Comparison of ENCODE assay signal across 8 mouse cellular contexts in genomic region chr5:72916851-72917250, GRCm38 (mm10). TPM values are rescaled to one million over a fixed set of nuclear protein-coding genes. Genes with fewer than 3 reads are reported as not detected.
A peak's percentile ranks its signal among the peaks of the same experiment; 100 is the strongest.
DNase-seq lines count a peak whose midpoint lies in the region; ATAC-seq and TF ChIP-seq lines count a peak whose summit lies in the region.
"Had no signal": no experiment of that assay in that cellular context is flagged by ENCODE, and none has a peak within 500 bp of the region (broad histone marks: within the 10 kb centered on the region; RNA-seq: fewer than 3 reads in every experiment).

No protein-coding gene starts in this region.

- H3K4me2 ChIP-seq in lung, embryonic 15.5 days, result peak overlapping the region; percentile 82
- H3K4me2 ChIP-seq in forebrain, embryonic 12.5 days, result peak overlapping the region; percentile 56
- peak overlapping the region; percentile 69 for H3K4me2 ChIP-seq in intestine, embryonic 16.5 days (ENCODE audit: low read depth, low read length)

- DNase-seq in lung, postnatal 36 days, result no peak
- DNase-seq in layer of hippocampus, postnatal 36 days, result no peak
- DNase-seq in cerebellum, adult 11 months, result no peak
- DNase-seq: kidney, postnatal 4 days had no signal

- H3K9me3 ChIP-seq in lung, embryonic 15.5 days, result no peaks in the 10 kb centered on the region
- no peaks in the 10 kb centered on the region for H3K9me3 ChIP-seq in forebrain, embryonic 12.5 days
- no peaks in the 10 kb centered on the region for H3K9me3 ChIP-seq in intestine, embryonic 16.5 days (ENCODE audit: control insufficient read depth, low read length)

- no peaks in the 10 kb centered on the region for H3K36me3 ChIP-seq in lung, embryonic 15.5 days
- peaks cover 7% of the 10 kb centered on the region for H3K36me3 ChIP-seq in forebrain, embryonic 12.5 days (replicated peaks)
- H3K36me3 ChIP-seq in intestine, embryonic 16.5 days (ENCODE audit: control insufficient read depth, insufficient read depth, low read length), result no peaks in the 10 kb centered on the region
- no peaks in the 10 kb centered on the region for H3K36me3 ChIP-seq in small intestine, adult 2 months (ENCODE audit: control insufficient read depth, insufficient read depth, low read length)

- WGBS in lung, embryonic 15.5 days, result 28% methylated on average over 1 of the region's 1 CpGs
- 54% methylated on average over 1 of the region's 1 CpGs for WGBS in forebrain, embryonic 12.5 days
- 20% methylated on average over 1 of the region's 1 CpGs for WGBS in intestine, embryonic 16.5 days
- WGBS in small intestine, adult 2 months, result 3% methylated on average over 1 of the region's 1 CpGs

- no peak for TF ChIP-seq CTCF in small intestine, adult 2 months (IDR thresholded peaks at IDR 0.05; ENCODE audit: extremely low read depth, insufficient read length, insufficient replicate concordance, low read depth, low read length)

- no peak overlapping the region for H3K9ac ChIP-seq in lung, embryonic 15.5 days
- peak overlapping the region; percentile 96 for H3K9ac ChIP-seq in forebrain, embryonic 12.5 days
- peak overlapping the region; percentile 99; the same call in 1 of the 2 replicates for H3K9ac ChIP-seq in intestine, embryonic 16.5 days (ENCODE audit: low read depth, low read length)

- peaks cover 33% of the 10 kb centered on the region for H3K4me1 ChIP-seq in lung, embryonic 15.5 days
- peaks cover 29% of the 10 kb centered on the region for H3K4me1 ChIP-seq in forebrain, embryonic 12.5 days
- peaks cover 24% of the 10 kb centered on the region for H3K4me1 ChIP-seq in intestine, embryonic 16.5 days (ENCODE audit: control insufficient read depth, insufficient read depth, low read length)
- H3K4me1 ChIP-seq in small intestine, adult 2 months (ENCODE audit: control insufficient read depth, insufficient read depth, insufficient read length, low read length), result peaks cover 6% of the 10 kb centered on the region; the same call in 1 of the 2 replicates

- no peaks in the 10 kb centered on the region for H3K27me3 ChIP-seq in lung, embryonic 15.5 days
- no peaks in the 10 kb centered on the region for H3K27me3 ChIP-seq in forebrain, embryonic 12.5 days
- no peaks in the 10 kb centered on the region for H3K27me3 ChIP-seq in intestine, embryonic 16.5 days (replicated peaks; ENCODE audit: control insufficient read depth, insufficient read depth, low read length)
- H3K27me3 ChIP-seq in small intestine, adult 2 months (ENCODE audit: control insufficient read depth, insufficient read depth, low read length), result no peaks in the 10 kb centered on the region

- no peak for ATAC-seq in lung, embryonic 15.5 days (ENCODE audit: borderline replicate concordance, extremely low read depth, low FRiP score, low TSS enrichment)
- ATAC-seq in forebrain, embryonic 12.5 days (ENCODE audit: low FRiP score), result no peak
- ATAC-seq in intestine, embryonic 16.5 days, result no peak

- H3K27ac ChIP-seq in lung, embryonic 15.5 days, result no peak overlapping the region
- no peak overlapping the region for H3K27ac ChIP-seq in forebrain, embryonic 12.5 days
- no peak overlapping the region; the same call in 1 of the 2 replicates for H3K27ac ChIP-seq in intestine, embryonic 16.5 days (ENCODE audit: low read length)
- peak overlapping the region; percentile 24; the same call in 1 of the 2 replicates for H3K27ac ChIP-seq in small intestine, adult 2 months (ENCODE audit: insufficient read depth, low read depth, low read length)

- H3K4me3 ChIP-seq in lung, embryonic 15.5 days, result no peak overlapping the region
- H3K4me3 ChIP-seq in forebrain, embryonic 12.5 days (replicated peaks), result no peak overlapping the region
- H3K4me3 ChIP-seq in intestine, embryonic 16.5 days (ENCODE audit: low read length), result 0 out of 2 replicates have a peak overlapping the region, but pooled peaks have one; percentile 2
- H3K4me3 ChIP-seq in small intestine, adult 2 months (ENCODE audit: low read depth, low read length), result no peak overlapping the region

- TF ChIP-seq POLR2A in small intestine, adult 2 months (IDR thresholded peaks at IDR 0.05; ENCODE audit: low read depth, low read length), result no peak

RNA-seq across cellular contexts. Expression of gene Slain2, which starts 2.7 kb away (rescaled TPM):
- polyA plus RNA-seq in lung, embryonic 15.5 days (2015; fragmentation: Nextera tagmentation; extraction: Ambion mirVana), result 14.4 and 15.8 TPM in 2 replicates
- polyA plus RNA-seq in forebrain, embryonic 12.5 days (2016; fragmentation: Nextera tagmentation; extraction: Ambion mirVana), result 22.4 and 25.6 TPM in 2 replicates
- polyA plus RNA-seq in intestine, embryonic 16.5 days (2015; fragmentation: Nextera tagmentation; extraction: Ambion mirVana), result 7.8 and 9.1 TPM in 2 replicates
- 9.1 and 16.9 TPM in 2 replicates for polyA plus RNA-seq in small intestine, adult 2 months (2012; rRNA removed)
- total RNA-seq in layer of hippocampus, postnatal 36 days (2021), result 10 to 100 TPM; 21.0 to 24.6 TPM

RNA-seq across cellular contexts. Expression of gene Tec, which starts 48.6 kb away (rescaled TPM):
- polyA plus RNA-seq in lung, embryonic 15.5 days (2015; fragmentation: Nextera tagmentation; extraction: Ambion mirVana), result 4.4 and 4.6 TPM in 2 replicates
- polyA plus RNA-seq in forebrain, embryonic 12.5 days (2016; fragmentation: Nextera tagmentation; extraction: Ambion mirVana), result 3.1 and 3.4 TPM in 2 replicates
- polyA plus RNA-seq in intestine, embryonic 16.5 days (2015; fragmentation: Nextera tagmentation; extraction: Ambion mirVana), result 14.9 and 15.0 TPM in 2 replicates
- polyA plus RNA-seq in small intestine, adult 2 months (2012; rRNA removed), result 0.85 and 7.1 TPM in 2 replicates
- 1 to 10 TPM; 1.8 to 2.0 TPM for total RNA-seq in layer of hippocampus, postnatal 36 days (2021)

RNA-seq across cellular contexts. Expression of gene Gm10135, which starts 57.7 kb away (rescaled TPM):
- not detected in 2 replicates for polyA plus RNA-seq in lung, embryonic 15.5 days (2015; fragmentation: Nextera tagmentation; extraction: Ambion mirVana)
- not detected in 2 replicates for polyA plus RNA-seq in forebrain, embryonic 12.5 days (2016; fragmentation: Nextera tagmentation; extraction: Ambion mirVana)
- polyA plus RNA-seq in intestine, embryonic 16.5 days (2015; fragmentation: Nextera tagmentation; extraction: Ambion mirVana), result not detected in 2 replicates
- not detected in 2 replicates for polyA plus RNA-seq in small intestine, adult 2 months (2012; rRNA removed)
- total RNA-seq in layer of hippocampus, postnatal 36 days (2021), result not detected
